ENCODE assay signal across 14 mouse cellular contexts in the genomic region with DNA sequence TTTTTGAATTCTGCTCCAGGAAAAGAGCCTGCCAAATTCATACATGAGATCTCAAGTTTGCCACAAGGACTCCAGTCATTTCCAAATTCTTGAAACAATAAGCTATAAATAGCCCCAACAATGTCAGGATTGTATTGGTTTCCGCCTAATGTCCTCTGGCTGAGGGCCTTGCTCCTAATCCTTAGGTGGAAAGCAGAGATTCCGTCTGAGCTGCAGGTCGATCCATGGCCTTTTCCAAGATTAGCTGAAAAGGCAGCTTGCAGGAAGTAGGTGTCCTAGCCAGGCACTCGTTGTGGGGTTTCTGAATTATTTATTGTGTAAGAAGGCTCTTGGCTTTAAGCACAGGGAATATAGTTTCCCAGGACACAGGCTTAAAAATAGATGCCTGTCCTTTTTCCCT.
DNase-seq lines count a peak whose midpoint lies in the region; ATAC-seq lines count a peak whose summit lies in the region.
"Had no signal": no experiment of that assay in that cellular context is flagged by ENCODE, and none has a peak within 500 bp of the region (broad histone marks: within the 10 kb centered on the region; RNA-seq: fewer than 3 reads in every experiment).

No protein-coding gene starts in this region.

- ATAC-seq in forebrain, embryonic 12.5 days (ENCODE audit: low FRiP score): no peak
- no peak for ATAC-seq in frontal cortex, adult (ENCODE audit: low TSS enrichment)
- ATAC-seq: intestine, embryonic 15.5 days; Patski had no signal

- H3K27ac ChIP-seq in brown adipose tissue, adult 24 weeks (replicated peaks; ENCODE audit: low read depth, low read length): peak overlapping the region; percentile 95
- H3K27ac ChIP-seq in forebrain, embryonic 12.5 days: no peak overlapping the region
- H3K27ac ChIP-seq: intestine, embryonic 15.5 days; liver, embryonic 15.5 days had no signal

- H3K4me2 ChIP-seq in forebrain, embryonic 12.5 days: no peak overlapping the region
- H3K4me2 ChIP-seq: intestine, embryonic 15.5 days; liver, embryonic 15.5 days had no signal

- H3K4me1 ChIP-seq in brown adipose tissue, adult 24 weeks (ENCODE audit: control insufficient read depth, insufficient read depth, insufficient read length, low read length): peaks cover 6% of the 10 kb centered on the region
- peaks cover 11% of the 10 kb centered on the region; the same call in 1 of the 2 replicates for H3K4me1 ChIP-seq in forebrain, embryonic 12.5 days
- H3K4me1 ChIP-seq: intestine, embryonic 15.5 days; liver, embryonic 15.5 days had no signal

- H3K4me3 ChIP-seq in brown adipose tissue, adult 24 weeks (ENCODE audit: insufficient read depth, low read depth, low read length): no peak overlapping the region
- H3K4me3 ChIP-seq in forebrain, embryonic 12.5 days (replicated peaks): no peak overlapping the region
- H3K4me3 ChIP-seq: intestine, embryonic 15.5 days; liver, embryonic 15.5 days had no signal

- 58% methylated on average over 4 of the region's 4 CpGs for WGBS in forebrain, embryonic 12.5 days

- no peaks in the 10 kb centered on the region for H3K36me3 ChIP-seq in forebrain, embryonic 12.5 days (replicated peaks)
- H3K36me3 ChIP-seq: intestine, embryonic 15.5 days; liver, embryonic 15.5 days had no signal

- H3K9ac ChIP-seq in forebrain, embryonic 12.5 days: no peak overlapping the region
- H3K9ac ChIP-seq: intestine, embryonic 15.5 days; liver, embryonic 15.5 days had no signal

- peak; percentile 2 for DNase-seq in kidney, adult 11 months
- DNase-seq in kidney, adult 8-10 months: no peak
- DNase-seq in heart, adult 8-10 months (ENCODE audit: low spot score): peak; percentile 79
- peak; percentile 21 for DNase-seq in kidney, postnatal 10 days
- DNase-seq: adrenal gland, adult 8-10 months; left cerebral cortex, postnatal 4 days; thymus, postnatal 4 days had no signal

- no peaks in the 10 kb centered on the region for H3K27me3 ChIP-seq in forebrain, embryonic 12.5 days
- H3K27me3 ChIP-seq: CH12.LX; intestine, embryonic 15.5 days; liver, embryonic 15.5 days; Patski had no signal

- no peaks in the 10 kb centered on the region for H3K9me3 ChIP-seq in forebrain, embryonic 12.5 days
- H3K9me3 ChIP-seq: intestine, embryonic 15.5 days; liver, embryonic 15.5 days had no signal

Comparison
In these comparisons a context has a peak if more than half of its experiments do, and no peak if none do; other contexts are left out.
1. DNase-seq: peak in kidney, adult 11 months (single experiment), heart, adult 8-10 months (single experiment) and kidney, postnatal 10 days (single experiment); none in kidney, adult 8-10 months (0 of 2).